Mouse (Mus musculus): Measurements from ENCODE around the gene Rapsn. TPM values are rescaled to one million over a fixed set of nuclear protein-coding genes. Genes with fewer than 3 reads are reported as not detected.

Rapsn gene
- polyA plus RNA-seq, 1 experiment from 2014 or later: 0.55 TPM

- no peaks in the 10 kb centered on the region for H3K9me3 ChIP-seq (ENCODE audit: control insufficient read depth)
- H3K4me3 ChIP-seq (ENCODE audit: low read depth, low read length): no peak overlapping the region
- WGBS: 59% methylated on average over 11 of the region's 11 CpGs
- no peak for ATAC-seq
- no peak overlapping the region for H3K27ac ChIP-seq (ENCODE audit: low read depth, low read length)
- H3K27me3 ChIP-seq (replicated peaks; ENCODE audit: control insufficient read depth, insufficient read depth, low read length): no peaks in the 10 kb centered on the region
- H3K4me1 ChIP-seq (replicated peaks; ENCODE audit: control insufficient read depth, insufficient read depth, low read length): no peaks in the 10 kb centered on the region
- no peak for TF ChIP-seq CTCF (IDR thresholded peaks at IDR 0.05; ENCODE audit: low read depth)
- H3K4me2 ChIP-seq (replicated peaks; ENCODE audit: low read depth): no peak overlapping the region
- H3K36me3 ChIP-seq (ENCODE audit: control insufficient read depth, insufficient read depth): no peaks in the 10 kb centered on the region
- H3K9ac ChIP-seq (ENCODE audit: low read depth, low read length): no peak overlapping the region
These were observed 47.4 kb downstream of the Rapsn start for GRCm38 (mm10) chr2:91082844-91083243.

GRCm38 (mm10) chr2:91083366-91083940 lies 48.0 kb downstream of the Rapsn start:
- no peak for ATAC-seq
- Histone ChIP-seq H3K27me3 (replicated peaks; ENCODE audit: control insufficient read depth, insufficient read depth, low read length) (no peaks in the 10 kb centered on the region), H3K4me3 (ENCODE audit: low read depth, low read length) (no peak overlapping the region), H3K4me1 (replicated peaks; ENCODE audit: control insufficient read depth, insufficient read depth, low read length) (no peaks in the 10 kb centered on the region), H3K36me3 (ENCODE audit: control insufficient read depth, insufficient read depth) (no peaks in the 10 kb centered on the region), H3K4me2 (replicated peaks; ENCODE audit: low read depth) (no peak overlapping the region), H3K27ac (ENCODE audit: low read depth, low read length) (no peak overlapping the region; the same call in 1 of the 2 replicates), H3K9ac (ENCODE audit: low read depth, low read length) (no peak overlapping the region), H3K9me3 (ENCODE audit: control insufficient read depth) (no peaks in the 10 kb centered on the region)
- 47% methylated on average over 1 of the region's 1 CpGs for WGBS
- TF ChIP-seq CTCF (IDR thresholded peaks at IDR 0.05; ENCODE audit: low read depth): no peak

GRCm38 (mm10) chr2:91084179-91084820 lies 48.9 kb downstream of the Rapsn start:
- TF ChIP-seq CTCF (IDR thresholded peaks at IDR 0.05; ENCODE audit: low read depth): no peak
- 81% methylated on average over 15 of the region's 15 CpGs for WGBS
- H3K9me3 ChIP-seq (ENCODE audit: control insufficient read depth): no peaks in the 10 kb centered on the region
- no peaks in the 10 kb centered on the region for H3K4me1 ChIP-seq (replicated peaks; ENCODE audit: control insufficient read depth, insufficient read depth, low read length)
- no peaks in the 10 kb centered on the region for H3K27me3 ChIP-seq (replicated peaks; ENCODE audit: control insufficient read depth, insufficient read depth, low read length)
- no peak overlapping the region for H3K4me3 ChIP-seq (ENCODE audit: low read depth, low read length)
- H3K4me2 ChIP-seq (replicated peaks; ENCODE audit: low read depth): no peak overlapping the region
- no peak overlapping the region for H3K9ac ChIP-seq (ENCODE audit: low read depth, low read length)
- no peaks in the 10 kb centered on the region for H3K36me3 ChIP-seq (ENCODE audit: control insufficient read depth, insufficient read depth)
- H3K27ac ChIP-seq (ENCODE audit: low read depth, low read length): no peak overlapping the region; the same call in 1 of the 2 replicates
- ATAC-seq: no peak

GRCm38 (mm10) chr2:91085494-91086391 lies 50.3 kb downstream of the Rapsn start:
- WGBS: 88% methylated on average over 14 of the region's 14 CpGs
- Histone ChIP-seq H3K4me3 (ENCODE audit: low read depth, low read length) (no peak overlapping the region), H3K9ac (ENCODE audit: low read depth, low read length) (no peak overlapping the region), H3K4me2 (replicated peaks; ENCODE audit: low read depth) (no peak overlapping the region), H3K27me3 (replicated peaks; ENCODE audit: control insufficient read depth, insufficient read depth, low read length) (no peaks in the 10 kb centered on the region), H3K9me3 (ENCODE audit: control insufficient read depth) (no peaks in the 10 kb centered on the region), H3K27ac (ENCODE audit: low read depth, low read length) (no peak overlapping the region), H3K4me1 (replicated peaks; ENCODE audit: control insufficient read depth, insufficient read depth, low read length) (no peaks in the 10 kb centered on the region), H3K36me3 (ENCODE audit: control insufficient read depth, insufficient read depth) (no peaks in the 10 kb centered on the region)
- ATAC-seq: no peak
- TF ChIP-seq CTCF (IDR thresholded peaks at IDR 0.05; ENCODE audit: low read depth): no peak

- WGBS: 76% methylated on average over 9 of the region's 9 CpGs
- Histone ChIP-seq H3K27me3 (replicated peaks; ENCODE audit: control insufficient read depth, insufficient read depth, low read length) (no peaks in the 10 kb centered on the region), H3K4me1 (replicated peaks; ENCODE audit: control insufficient read depth, insufficient read depth, low read length) (no peaks in the 10 kb centered on the region), H3K36me3 (ENCODE audit: control insufficient read depth, insufficient read depth) (no peaks in the 10 kb centered on the region), H3K27ac (ENCODE audit: low read depth, low read length) (no peak overlapping the region), H3K4me2 (replicated peaks; ENCODE audit: low read depth) (no peak overlapping the region), H3K4me3 (ENCODE audit: low read depth, low read length) (no peak overlapping the region), H3K9ac (ENCODE audit: low read depth, low read length) (no peak overlapping the region), H3K9me3 (ENCODE audit: control insufficient read depth) (no peaks in the 10 kb centered on the region)
- TF ChIP-seq CTCF (IDR thresholded peaks at IDR 0.05; ENCODE audit: low read depth): no peak
- ATAC-seq: no peak
These were observed 51.2 kb downstream of the Rapsn start for GRCm38 (mm10) chr2:91086392-91087237.
